8 mouse cellular contexts compared by ENCODE assay signal in genomic region chr9:56928041-56928811, GRCm38 (mm10). TPM values are rescaled to one million over a fixed set of nuclear protein-coding genes. Genes with fewer than 3 reads are reported as not detected.
DNase-seq lines count a peak whose midpoint lies in the region; ATAC-seq and TF ChIP-seq lines count a peak whose summit lies in the region.

Snx33 (minus strand) TSS chr9:56928371.

- no peak for TF ChIP-seq EP300 in MEL (IDR thresholded peaks at IDR 0.05; ENCODE audit: low read depth in 1 of 2, low read length in 2 of 2)

- peak; percentile 58 to 60; a peak in 3 of 4 replicates for TF ChIP-seq POLR2A in MEL (IDR thresholded peaks at IDR 0.05; ENCODE audit: control insufficient read depth in 1 of 2, insufficient read depth in 1 of 2, low read depth in 1 of 2, low read length in 2 of 2, poor library complexity in 1 of 2)
- TF ChIP-seq POLR2A in thymus, adult 2 months (IDR thresholded peaks at IDR 0.05; ENCODE audit: control insufficient read depth, extremely low read depth, insufficient read depth, low read length, poor library complexity), result 0 out of 2 replicates have a peak, but pooled peaks have one; percentile 31

- H3K27me3 ChIP-seq in MEL (ENCODE audit: control insufficient read depth in 1 of 2, insufficient read depth in 2 of 2, low read length in 2 of 2), result no peaks in the 10 kb centered on the region
- H3K27me3 ChIP-seq in lung, embryonic 16.5 days (ENCODE audit: control insufficient read depth, insufficient read depth, low read depth, low read length), result no peaks in the 10 kb centered on the region
- no peaks in the 10 kb centered on the region for H3K27me3 ChIP-seq in thymus, adult 2 months (ENCODE audit: control insufficient read depth, insufficient read depth, low read length)

- H3K4me3 ChIP-seq in MEL (ENCODE audit: control insufficient read depth in 1 of 2, insufficient read depth in 1 of 2, low read depth in 2 of 2, low read length in 2 of 2), result peak within 1 kb of the TSS; percentile 78 to 92
- peak within 1 kb of the TSS; percentile 68 for H3K4me3 ChIP-seq in lung, embryonic 16.5 days (ENCODE audit: low read length)
- H3K4me3 ChIP-seq in thymus, adult 2 months (ENCODE audit: control insufficient read depth, insufficient read depth, low read length), result peak within 1 kb of the TSS; percentile 75

- peaks cover 5 to 30% of the 10 kb centered on the region in 2 experiments; a peak in 3 of 4 replicates for H3K4me1 ChIP-seq in MEL (ENCODE audit: control insufficient read depth in 1 of 2, insufficient read depth in 2 of 2, low read length in 2 of 2)
- peaks cover 40% of the 10 kb centered on the region for H3K4me1 ChIP-seq in lung, embryonic 16.5 days (replicated peaks; ENCODE audit: control insufficient read depth, insufficient read depth, low read length)
- H3K4me1 ChIP-seq in thymus, adult 2 months (replicated peaks; ENCODE audit: control insufficient read depth, insufficient read depth, low read length), result peaks cover 47% of the 10 kb centered on the region

- no peaks in the 10 kb centered on the region; the same call in 1 of the 2 replicates for H3K79me2 ChIP-seq in MEL (ENCODE audit: control insufficient read depth, insufficient read depth, low read length, poor library complexity)

- peak within 1 kb of the TSS; percentile 38 for H3K27ac ChIP-seq in MEL (ENCODE audit: control insufficient read depth, low read depth, low read length)
- H3K27ac ChIP-seq in lung, embryonic 16.5 days (ENCODE audit: low read length), result peak within 1 kb of the TSS; percentile 98
- peak within 1 kb of the TSS; percentile 18; the same call in 1 of the 2 replicates for H3K27ac ChIP-seq in thymus, adult 2 months (ENCODE audit: control insufficient read depth, insufficient read depth, low read length)

- peak; percentile 42 for TF ChIP-seq RAD21 in MEL (IDR thresholded peaks at IDR 0.05; ENCODE audit: low read depth, low read length)

- DNase-seq in MEL (ENCODE audit: low read depth, low spot score), result peak; percentile 84
- DNase-seq in cerebellum, adult 9-10 months, result peak; percentile 83
- peak; percentile 84 for DNase-seq in layer of hippocampus, adult 9-11 months
- peak; percentile 92 for DNase-seq in ovary, adult 18-20 months (ENCODE audit: low spot score)
- peak; percentile 87 for DNase-seq in thymus, adult 2 months

- under 1% methylated on average over 50 of the region's 50 CpGs for WGBS in lung, embryonic 16.5 days
- WGBS in thymus, adult 2 months, result under 1% methylated on average over 50 of the region's 50 CpGs

- H3K36me3 ChIP-seq in MEL (ENCODE audit: control insufficient read depth in 1 of 2, insufficient read depth in 2 of 2, low read length in 2 of 2), result peaks cover 0 to 12% of the 10 kb centered on the region in 2 experiments; a peak in 2 of 4 replicates
- H3K36me3 ChIP-seq in lung, embryonic 16.5 days (ENCODE audit: control insufficient read depth, insufficient read depth, low read length), result no peaks in the 10 kb centered on the region; the same call in 1 of the 2 replicates
- H3K36me3 ChIP-seq in thymus, adult 2 months (ENCODE audit: control insufficient read depth, insufficient read depth, low read length), result no peaks in the 10 kb centered on the region

- TF ChIP-seq CTCF in MEL (IDR thresholded peaks at IDR 0.05 in 2 of 3, conservative IDR thresholded peaks at IDR 0.05 in 1 of 3; ENCODE audit: control insufficient read depth in 1 of 3, insufficient read depth in 1 of 3, low read depth in 2 of 3, low read length in 3 of 3, poor library complexity in 1 of 3, severe bottlenecking in 1 of 3), result peak in 2 of 3 experiments; percentile 63 to 83; a peak in 5 of 6 replicates
- peak; percentile 76 for TF ChIP-seq CTCF in thymus, adult 2 months (IDR thresholded peaks at IDR 0.05; ENCODE audit: borderline replicate concordance, control insufficient read depth, extremely low read depth, insufficient read depth, low read length, poor library complexity)

- no peaks in the 10 kb centered on the region for H3K9me3 ChIP-seq in MEL (replicated peaks; ENCODE audit: insufficient read depth, low read length)
- no peaks in the 10 kb centered on the region for H3K9me3 ChIP-seq in lung, embryonic 16.5 days (ENCODE audit: control insufficient read depth, low read length)

- H3K4me2 ChIP-seq in lung, embryonic 16.5 days (ENCODE audit: low read depth, low read length), result peak within 1 kb of the TSS; percentile 80

- peak; percentile 93 for ATAC-seq in frontal cortex, adult (ENCODE audit: low TSS enrichment)
- peak; percentile 73 to 75 for ATAC-seq in hematopoietic stem cell, adult 5-6 weeks (replicated peaks in 1 of 2; ENCODE audit: insufficient read depth in 1 of 2, low FRiP score in 2 of 2, low TSS enrichment in 1 of 2, low read depth in 1 of 2, poor library complexity in 2 of 2, severe bottlenecking in 2 of 2)
- peak; percentile 88 for ATAC-seq in lung, embryonic 16.5 days (ENCODE audit: low read depth)

- H3K9ac ChIP-seq in MEL (ENCODE audit: control insufficient read depth, low read depth, low read length, poor library complexity, severe bottlenecking), result peak within 1 kb of the TSS; percentile 88
- peak within 1 kb of the TSS; percentile 76 for H3K9ac ChIP-seq in lung, embryonic 16.5 days (ENCODE audit: low read length)

TF ChIP-seq in MEL, 35 proteins besides CTCF, POLR2A, EP300 and RAD21:
- TF ChIP-seq RCOR1 (IDR thresholded peaks at IDR 0.05; ENCODE audit: low read depth, low read length) (peak; percentile 46; the same call in 1 of the 2 replicates), E2F4 (IDR thresholded peaks at IDR 0.05; ENCODE audit: borderline replicate concordance, low read depth, low read length) (peak; percentile 63; the same call in 1 of the 2 replicates), UBTF (IDR thresholded peaks at IDR 0.05; ENCODE audit: borderline replicate concordance, insufficient read depth, low read depth, low read length) (peak; percentile 91; the same call in 1 of the 2 replicates), ZC3H11A (IDR thresholded peaks at IDR 0.05; ENCODE audit: low read depth, low read length) (peak; percentile 35), MXI1 (IDR thresholded peaks at IDR 0.05; ENCODE audit: low read depth, low read length) (peak; percentile 67), MAX (IDR thresholded peaks at IDR 0.05; ENCODE audit: low read length) (peak; percentile 45; the same call in 1 of the 2 replicates), ZNF384 (IDR thresholded peaks at IDR 0.05; ENCODE audit: low read depth, low read length) (no peak), ZMIZ1 (IDR thresholded peaks at IDR 0.05; ENCODE audit: low read depth, low read length) (peak; percentile 42; the same call in 1 of the 2 replicates), JUND (IDR thresholded peaks at IDR 0.05; ENCODE audit: low read depth, low read length) (no peak), MAZ (IDR thresholded peaks at IDR 0.05; ENCODE audit: low read depth, low read length) (peak; percentile 71; the same call in 1 of the 2 replicates), HCFC1 (IDR thresholded peaks at IDR 0.05; ENCODE audit: low read depth, low read length) (0 out of 2 replicates have a peak, but pooled peaks have one; percentile 30), BHLHE40 (IDR thresholded peaks at IDR 0.05; ENCODE audit: borderline replicate concordance, low read depth, low read length) (no peak), TCF12 (IDR thresholded peaks at IDR 0.05; ENCODE audit: low read depth, low read length) (peak; percentile 8; the same call in 1 of the 2 replicates), SMC3 (IDR thresholded peaks at IDR 0.05; ENCODE audit: low read depth, low read length) (peak; percentile 49), TAL1 (IDR thresholded peaks at IDR 0.05; ENCODE audit: low read length) (no peak), SIN3A (IDR thresholded peaks at IDR 0.05; ENCODE audit: low read length) (peak; percentile 45; the same call in 1 of the 2 replicates), ETS1 (IDR thresholded peaks at IDR 0.05; ENCODE audit: low read depth, low read length) (peak; percentile 27), TBP (IDR thresholded peaks at IDR 0.05; ENCODE audit: low read depth, low read length) (no peak), MAFK (IDR thresholded peaks at IDR 0.05; ENCODE audit: borderline replicate concordance, low read depth, low read length) (no peak), GATA1 (IDR thresholded peaks at IDR 0.05; ENCODE audit: low read depth, low read length) (peak; percentile 18; the same call in 1 of the 2 replicates), MYB (IDR thresholded peaks at IDR 0.05; ENCODE audit: low read depth, low read length) (no peak), CHD2 (IDR thresholded peaks at IDR 0.05; ENCODE audit: low read length) (no peak), NELFE (IDR thresholded peaks at IDR 0.05; ENCODE audit: low read depth, low read length) (peak; percentile 54; the same call in 1 of the 2 replicates), CHD1 (IDR thresholded peaks at IDR 0.05; ENCODE audit: low read depth, low read length) (0 out of 2 replicates have a peak, but pooled peaks have one; percentile 0), MYC (IDR thresholded peaks at IDR 0.05; ENCODE audit: low read depth, low read length) (no peak), ELF1 (IDR thresholded peaks at IDR 0.05; ENCODE audit: low read depth, low read length) (peak; percentile 45; the same call in 1 of the 2 replicates), POLR2AphosphoS2 (IDR thresholded peaks at IDR 0.05; ENCODE audit: low read length) (no peak)

RNA-seq across cellular contexts. Expression of gene Snx33, which starts in this region (rescaled TPM):
- total RNA-seq in MEL (2012; rRNA removed), result 2.2 and 2.3 TPM in 2 replicates
- 1 to 10 TPM in 1 of 2 experiments, not detected in 1; 3.5 TPM for polyA plus RNA-seq in MEL (2012; ENCODE audit: insufficient read depth in 1 of 2, insufficient read length in 2 of 2, low read depth in 1 of 2, low replicate concordance in 2 of 2, missing spikeins in 1 of 2)
- total RNA-seq in hematopoietic stem cell, adult 5-6 weeks (2017), result 10.6 and 12.8 TPM in 2 replicates
- polyA plus RNA-seq in lung, embryonic 16.5 days (2015; fragmentation: Nextera tagmentation; extraction: Ambion mirVana), result 11.8 and 12.2 TPM in 2 replicates
- polyA plus RNA-seq in thymus, adult 2 months (2012; rRNA removed), result 15.0 and 15.6 TPM in 2 replicates

Comparison
In these comparisons a context has a peak if more than half of its experiments do, and no peak if none do; other contexts are left out.
1. Peak in every context shown above with its lines: DNase-seq, ATAC-seq, H3K4me3 ChIP-seq and H3K27ac ChIP-seq.
2. H3K27ac ChIP-seq: peak in every context shown above with its lines; median percentile 98 in lung, embryonic 16.5 days; 38 in MEL; 18 in thymus, adult 2 months.